Mouse (Mus musculus) adrenal gland, postnatal 36 days (tissue): ENCODE data around the gene Gpx3. TPM values are rescaled to one million over a fixed set of nuclear protein-coding genes. Genes with fewer than 3 reads are reported as not detected.
A peak's percentile ranks its signal among the peaks of the same experiment; 100 is the strongest.
"Not testable (repeated sequence)": the region's sequence is repeated elsewhere in the genome, so short reads cannot be mapped to it uniquely, and the experiment has no call there.

Source experiments
- DNase-seq, 2 experiments: peaks; one replicate each; pipeline ENCODE4 v3.0.0; 2021; ENCODE audit warnings: mixed read lengths in 1 of 2
- total RNA-seq, 2 experiments: library from RNA; stranded (reverse); gene quantifications; 2 replicates each; pipeline ENCODE4 v1.2.3; 2021

Gene Gpx3
- total RNA-seq, 2 experiments from 2014 or later: 262 to 383 TPM

- DNase-seq: peak; percentile 80 to 81
These were observed 34.0 kb downstream of the Gpx3 start for GRCm38 (mm10) chr11:54936035-54936770.

- DNase-seq: no peak
These were observed 34.5 kb downstream of the Gpx3 start for GRCm38 (mm10) chr11:54936771-54937140.

- no peak for DNase-seq
These were observed 37.2 kb downstream of the Gpx3 start for GRCm38 (mm10) chr11:54939501-54939900.

- peak; percentile 76 to 78 for DNase-seq
These were observed 37.8 kb downstream of the Gpx3 start for GRCm38 (mm10) chr11:54940056-54940455.

- no peak for DNase-seq
These were observed 42.4 kb downstream of the Gpx3 start for GRCm38 (mm10) chr11:54944702-54945101.

- no peak for DNase-seq
These were observed 47.5 kb downstream of the Gpx3 start for GRCm38 (mm10) chr11:54949717-54950116.

- DNase-seq: peak; percentile 48 to 60
These were observed 48.4 kb downstream of the Gpx3 start for GRCm38 (mm10) chr11:54950684-54951083.

- peak in 1 of 2 experiments; percentile 66 for DNase-seq
These were observed 50.4 kb downstream of the Gpx3 start for GRCm38 (mm10) chr11:54952651-54953050.

- peak in 1 of 2 experiments; percentile 28 for DNase-seq
These were observed 51.8 kb downstream of the Gpx3 start for GRCm38 (mm10) chr11:54953993-54954446.

- DNase-seq: no peak
These were observed 52.5 kb downstream of the Gpx3 start for GRCm38 (mm10) chr11:54954716-54955115.

GRCm38 (mm10) chr11:54955400-54955734, 53.1 kb downstream of the Gpx3 start:
- DNase-seq: not testable (repeated sequence)

GRCm38 (mm10) chr11:54955735-54956480, 53.7 kb downstream of the Gpx3 start:
- peak; percentile 99 to 100 for DNase-seq

GRCm38 (mm10) chr11:54956912-54957311, 54.7 kb downstream of the Gpx3 start:
- no peak for DNase-seq

GRCm38 (mm10) chr11:54957708-54958107, 55.5 kb downstream of the Gpx3 start:
- not testable (repeated sequence) for DNase-seq

- no peak for DNase-seq
These were observed 56.4 kb downstream of the Gpx3 start for GRCm38 (mm10) chr11:54958571-54959073.

Other genes starting within 250 kb of the Gpx3 start
- gene Cdc42se2, start 114.8 kb upstream of the Gpx3 start, total RNA-seq: 10 to 100 TPM; 20.5 to 24.5 TPM
- 10 to 100 TPM; 10.8 to 11.6 TPM for gene Lyrm7, start 41.5 kb upstream of the Gpx3 start, total RNA-seq
- 100 to 1,000 TPM; 331 to 395 TPM for gene Hint1, start 36.1 kb upstream of the Gpx3 start, total RNA-seq
- 10 to 100 TPM; 66.4 to 76.0 TPM for gene Tnip1, start 60.5 kb downstream of the Gpx3 start, total RNA-seq
- 100 to 1,000 TPM; 114 to 115 TPM for gene Anxa6, start 131.0 kb downstream of the Gpx3 start, total RNA-seq
- gene Ccdc69, start 175.7 kb downstream of the Gpx3 start, total RNA-seq: 1 to 10 TPM; 7.3 to 10.0 TPM
- 100 to 1,000 TPM; 220 to 225 TPM for gene Gm2a, start 195.7 kb downstream of the Gpx3 start, total RNA-seq
- gene Slc36a3, start 249.3 kb downstream of the Gpx3 start, total RNA-seq: not detected